Mouse (Mus musculus): Measurements from ENCODE around the gene Slc28a3. TPM values are rescaled to one million over a fixed set of nuclear protein-coding genes. Genes with fewer than 3 reads are reported as not detected.
A peak's percentile ranks its signal among the peaks of the same experiment; 100 is the strongest.

The Slc28a3 gene
- polyA plus RNA-seq, 1 experiment from 2014 or later: not detected

GRCm38 (mm10) chr13:58538366-58538765 is 72.3 kb downstream of the Slc28a3 start:
- Histone ChIP-seq H3K4me3 (no peak overlapping the region), H3K27me3 (replicated peaks) (no peaks in the 10 kb centered on the region), H3K27ac (replicated peaks) (0 out of 2 replicates have a peak overlapping the region, but pooled peaks have one; percentile 14), H3K9me3 (no peaks in the 10 kb centered on the region), H3K9ac (no peak overlapping the region), H3K4me2 (no peak overlapping the region), H3K4me1 (peaks cover 23% of the 10 kb centered on the region), H3K36me3 (no peaks in the 10 kb centered on the region)
- WGBS: 47% methylated on average over 4 of the region's 4 CpGs
- ATAC-seq (ENCODE audit: extremely low read depth, insufficient number of reproducible peaks, low FRiP score, low TSS enrichment): no peak

- H3K9me3 ChIP-seq: no peaks in the 10 kb centered on the region
- peaks cover 22% of the 10 kb centered on the region for H3K4me1 ChIP-seq
- no peak overlapping the region for H3K27ac ChIP-seq (replicated peaks)
- no peaks in the 10 kb centered on the region for H3K27me3 ChIP-seq (replicated peaks)
- no peak overlapping the region for H3K4me3 ChIP-seq
- no peak overlapping the region for H3K9ac ChIP-seq
- no peaks in the 10 kb centered on the region for H3K36me3 ChIP-seq
- 22% methylated on average over 6 of the region's 6 CpGs for WGBS
- ATAC-seq (ENCODE audit: extremely low read depth, insufficient number of reproducible peaks, low FRiP score, low TSS enrichment): peak; percentile 40; the same call in 1 of the 2 replicates
- no peak overlapping the region for H3K4me2 ChIP-seq
Observed at GRCm38 (mm10) chr13:58537916-58538233, 72.8 kb downstream of the Slc28a3 start.

GRCm38 (mm10) chr13:58537232-58537915 is 73.3 kb downstream of the Slc28a3 start:
- ATAC-seq (ENCODE audit: extremely low read depth, insufficient number of reproducible peaks, low FRiP score, low TSS enrichment): no peak
- WGBS: 84% methylated on average over 6 of the region's 6 CpGs
- no peak overlapping the region for H3K9ac ChIP-seq
- H3K9me3 ChIP-seq: no peaks in the 10 kb centered on the region
- no peak overlapping the region for H3K27ac ChIP-seq (replicated peaks)
- H3K36me3 ChIP-seq: no peaks in the 10 kb centered on the region
- peaks cover 22% of the 10 kb centered on the region for H3K4me1 ChIP-seq
- no peak overlapping the region for H3K4me2 ChIP-seq
- no peaks in the 10 kb centered on the region for H3K27me3 ChIP-seq (replicated peaks)
- H3K4me3 ChIP-seq: no peak overlapping the region

- Histone ChIP-seq H3K27me3 (replicated peaks) (no peaks in the 10 kb centered on the region), H3K4me1 (peaks cover 22% of the 10 kb centered on the region), H3K36me3 (no peaks in the 10 kb centered on the region), H3K9ac (no peak overlapping the region), H3K27ac (replicated peaks) (no peak overlapping the region), H3K4me3 (no peak overlapping the region), H3K9me3 (no peaks in the 10 kb centered on the region), H3K4me2 (no peak overlapping the region)
- WGBS: 60% methylated on average over 2 of the region's 2 CpGs
- ATAC-seq (ENCODE audit: extremely low read depth, insufficient number of reproducible peaks, low FRiP score, low TSS enrichment): no peak; the same call in 1 of the 2 replicates
Observed at GRCm38 (mm10) chr13:58536466-58537231, 74.0 kb downstream of the Slc28a3 start.

- 64% methylated on average over 2 of the region's 2 CpGs for WGBS
- Histone ChIP-seq H3K4me3 (no peak overlapping the region), H3K4me2 (no peak overlapping the region)
Observed at GRCm38 (mm10) chr13:58535321-58535720, 75.4 kb downstream of the Slc28a3 start.

GRCm38 (mm10) chr13:58534861-58535260 is 75.8 kb downstream of the Slc28a3 start:
- H3K27me3 ChIP-seq (replicated peaks): no peaks in the 10 kb centered on the region

More at GRCm38 (mm10) chr13:58535321-58535720, 75.4 kb downstream of the Slc28a3 start:
- Histone ChIP-seq H3K9me3 (no peaks in the 10 kb centered on the region), H3K27ac (replicated peaks) (no peak overlapping the region), H3K4me1 (peaks cover 22% of the 10 kb centered on the region), H3K9ac (no peak overlapping the region), H3K36me3 (no peaks in the 10 kb centered on the region), H3K27me3 (replicated peaks) (no peaks in the 10 kb centered on the region)
- no peak for ATAC-seq (ENCODE audit: extremely low read depth, insufficient number of reproducible peaks, low FRiP score, low TSS enrichment)

GRCm38 (mm10) chr13:58534216-58534841 is 76.3 kb downstream of the Slc28a3 start:
- Histone ChIP-seq H3K4me2 (no peak overlapping the region), H3K36me3 (no peaks in the 10 kb centered on the region), H3K4me1 (peaks cover 21% of the 10 kb centered on the region), H3K27me3 (replicated peaks) (no peaks in the 10 kb centered on the region), H3K9me3 (no peaks in the 10 kb centered on the region), H3K27ac (replicated peaks) (no peak overlapping the region), H3K9ac (peak overlapping the region; percentile 19; the same call in 1 of the 2 replicates), H3K4me3 (no peak overlapping the region)
- ATAC-seq (ENCODE audit: extremely low read depth, insufficient number of reproducible peaks, low FRiP score, low TSS enrichment): no peak
- 51% methylated on average over 7 of the region's 7 CpGs for WGBS

More at GRCm38 (mm10) chr13:58534861-58535260, 75.8 kb downstream of the Slc28a3 start:
- peaks cover 22% of the 10 kb centered on the region for H3K4me1 ChIP-seq
- H3K27ac ChIP-seq (replicated peaks): no peak overlapping the region
- WGBS: 63% methylated on average over 3 of the region's 3 CpGs
- H3K4me3 ChIP-seq: no peak overlapping the region
- H3K9me3 ChIP-seq: no peaks in the 10 kb centered on the region
- no peak overlapping the region for H3K9ac ChIP-seq
- H3K4me2 ChIP-seq: no peak overlapping the region
- no peak for ATAC-seq (ENCODE audit: extremely low read depth, insufficient number of reproducible peaks, low FRiP score, low TSS enrichment)
- no peaks in the 10 kb centered on the region for H3K36me3 ChIP-seq

GRCm38 (mm10) chr13:58524581-58524980 is 86.1 kb downstream of the Slc28a3 start:
- Histone ChIP-seq H3K9ac (no peak overlapping the region), H3K27me3 (replicated peaks) (peaks cover 21% of the 10 kb centered on the region), H3K4me2 (no peak overlapping the region), H3K4me1 (peaks cover 34% of the 10 kb centered on the region), H3K27ac (replicated peaks) (no peak overlapping the region), H3K4me3 (no peak overlapping the region), H3K36me3 (no peaks in the 10 kb centered on the region), H3K9me3 (peaks cover 8% of the 10 kb centered on the region; the same call in 1 of the 2 replicates)
- 82% methylated on average over 3 of the region's 3 CpGs for WGBS
- ATAC-seq (ENCODE audit: extremely low read depth, insufficient number of reproducible peaks, low FRiP score, low TSS enrichment): no peak

GRCm38 (mm10) chr13:58523761-58524117 is 86.9 kb downstream of the Slc28a3 start:
- Histone ChIP-seq H3K4me1 (peaks cover 36% of the 10 kb centered on the region), H3K4me2 (peak overlapping the region; percentile 67), H3K27ac (replicated peaks) (no peak overlapping the region), H3K4me3 (0 out of 2 replicates have a peak overlapping the region, but pooled peaks have one; percentile 34), H3K27me3 (replicated peaks) (peaks cover 21% of the 10 kb centered on the region), H3K36me3 (no peaks in the 10 kb centered on the region), H3K9ac (peak overlapping the region; percentile 69; the same call in 1 of the 2 replicates), H3K9me3 (peaks cover 8% of the 10 kb centered on the region; the same call in 1 of the 2 replicates)
- 20% methylated on average over 7 of the region's 7 CpGs for WGBS
- no peak; the same call in 1 of the 2 replicates for ATAC-seq (ENCODE audit: extremely low read depth, insufficient number of reproducible peaks, low FRiP score, low TSS enrichment)

- Histone ChIP-seq H3K27me3 (replicated peaks) (peaks cover 21% of the 10 kb centered on the region), H3K9ac (peak overlapping the region; percentile 69; the same call in 1 of the 2 replicates), H3K4me2 (peak overlapping the region; percentile 67), H3K4me3 (peak overlapping the region; percentile 34), H3K27ac (replicated peaks) (no peak overlapping the region), H3K4me1 (peaks cover 36% of the 10 kb centered on the region), H3K36me3 (no peaks in the 10 kb centered on the region), H3K9me3 (peaks cover 8% of the 10 kb centered on the region; the same call in 1 of the 2 replicates)
- WGBS: 7% methylated on average over 20 of the region's 20 CpGs
- peak; percentile 38; the same call in 1 of the 2 replicates for ATAC-seq (ENCODE audit: extremely low read depth, insufficient number of reproducible peaks, low FRiP score, low TSS enrichment)
Observed at GRCm38 (mm10) chr13:58523011-58523760, 87.5 kb downstream of the Slc28a3 start.
